Mouse (Mus musculus) heart, postnatal 0 days (tissue): Measurements from ENCODE around the gene Cep68.

ENCODE experiments used
- CTCF ChIP-seq: IDR thresholded peaks from 2 replicates; pipeline ENCODE4 v1.5.1; 2016; ENCODE audit warnings: antibody characterized with exemption, control low read depth, low read depth
- EP300 ChIP-seq: IDR thresholded peaks from 2 replicates; pipeline ENCODE4 v1.6.1; 2016; ENCODE audit warnings: antibody characterized with exemption, low read depth

GRCm38 (mm10) chr11:20245316-20245715 is 3.9 kb downstream of the Cep68 start:
- no peak for TF ChIP-seq CTCF
- no peak for TF ChIP-seq EP300
